Mouse (Mus musculus) neural tube, embryonic 13.5 days (tissue): ENCODE measurements around the gene BC025920. TPM values are rescaled to one million over a fixed set of nuclear protein-coding genes. Genes with fewer than 3 reads are reported as not detected.
"Not testable (repeated sequence)": the region's sequence is repeated elsewhere in the genome, so short reads cannot be mapped to it uniquely, and the experiment has no call there.

Experiments used
- ATAC-seq: fragments of 200-750 bp; cut with Nextera tagmentation; 2 replicates; pipeline ENCODE4 v1.8.0; 2017; ENCODE audit warnings: low read depth, mild to moderate bottlenecking, moderate TSS enrichment, moderate library complexity
- H3K27ac ChIP-seq: fragments of 300-500 bp; sonication (generic); replicated peaks from 2 replicates; pipeline ENCODE4 v1.5.1; 2015; ENCODE audit warnings: moderate library complexity, mild to moderate bottlenecking, inconsistent platforms
- H3K27me3 ChIP-seq: fragments of 300-500 bp; sonication (generic); 2 replicates; pipeline ENCODE4 v1.6.1; 2015; ENCODE audit warnings: mild to moderate bottlenecking, inconsistent platforms
- H3K36me3 ChIP-seq: fragments of 300-500 bp; sonication (generic); 2 replicates; pipeline ENCODE4 v1.6.1; 2015; ENCODE audit warnings: mild to moderate bottlenecking, inconsistent platforms
- H3K4me1 ChIP-seq: fragments of 300-500 bp; sonication (generic); replicated peaks from 2 replicates; pipeline ENCODE4 v1.6.1; 2015; ENCODE audit warnings: inconsistent platforms
- H3K4me2 ChIP-seq: fragments of 300-500 bp; sonication (generic); 2 replicates; pipeline ENCODE4 v1.6.1; 2015; ENCODE audit warnings: inconsistent platforms, mild to moderate bottlenecking, moderate library complexity
- H3K4me3 ChIP-seq: fragments of 300-500 bp; sonication (generic); 2 replicates; pipeline ENCODE4 v1.5.1; 2015; ENCODE audit warnings: mild to moderate bottlenecking, inconsistent platforms
- H3K9ac ChIP-seq: fragments of 300-500 bp; sonication (generic); 2 replicates; pipeline ENCODE4 v1.6.1; 2015; ENCODE audit warnings: moderate library complexity, mild to moderate bottlenecking, inconsistent platforms
- H3K9me3 ChIP-seq: fragments of 300-500 bp; sonication (generic); 2 replicates; pipeline ENCODE4 v1.6.1; 2016; ENCODE audit warnings: inconsistent platforms
- WGBS: fragments of 180-500 bp; shearing (Covaris S2); methylation state at CpG from one replicate; pipeline ENCODE4 v1.1.7; 2015; 5-methylcytosine and 5-hydroxymethylcytosine counted together
- polyA plus RNA-seq: library from polyadenylated mRNA; unstranded; fragments of >200 nt; fragmentation: Nextera tagmentation; extraction: Ambion mirVana; gene quantifications from 2 replicates; pipeline ENCODE4 v1.2.1, GENCODE M21; 2015

BC025920 gene
- polyA plus RNA-seq, 1 experiment from 2014 or later = 2.5 TPM

DNA sequence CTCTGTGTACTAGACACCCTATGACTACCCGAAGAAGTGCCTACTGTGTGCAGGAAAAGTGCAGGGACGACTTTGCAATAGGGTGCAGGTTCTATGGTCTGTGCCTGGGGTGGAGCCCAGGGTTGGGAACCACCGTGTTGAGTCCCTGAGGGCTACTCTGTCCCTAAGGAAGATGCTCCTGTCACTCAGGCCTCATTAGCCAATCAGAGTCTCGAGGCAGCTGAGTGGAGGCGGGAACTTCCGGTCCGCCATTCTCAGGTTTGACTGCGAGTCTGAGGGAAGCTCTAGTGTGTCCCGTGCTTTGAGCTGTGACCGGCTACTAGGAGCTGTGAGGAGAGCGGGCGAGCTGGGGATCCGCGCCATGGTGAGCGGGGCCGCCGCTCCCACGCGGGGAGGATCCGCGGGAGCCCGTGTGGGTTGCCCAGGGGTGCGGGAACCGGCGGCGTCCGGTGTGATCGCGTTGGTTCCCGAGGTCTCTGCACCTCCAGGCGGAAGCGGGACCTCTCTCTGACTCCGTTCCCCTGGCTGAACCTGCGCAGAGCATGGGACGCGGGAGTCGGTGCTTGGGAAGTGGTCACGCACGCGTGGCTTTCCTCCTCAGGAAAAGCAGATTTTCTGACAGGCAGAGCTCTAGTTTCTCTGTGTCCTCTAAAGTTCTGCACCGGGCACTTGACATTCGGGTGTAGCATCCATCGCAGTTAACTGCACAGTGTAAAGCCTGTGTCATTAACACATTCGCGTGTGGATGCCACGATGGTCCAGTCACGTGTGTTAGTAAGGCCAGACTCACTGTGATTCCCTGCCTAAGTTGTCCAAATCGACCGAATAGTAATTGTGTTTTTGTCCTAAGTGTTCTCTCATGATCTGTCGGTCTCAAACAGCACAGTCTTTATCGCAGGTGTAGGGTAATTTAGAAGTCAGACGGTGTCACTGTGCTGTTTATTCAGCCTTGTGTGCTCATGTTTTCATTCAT, 43.0 kb downstream of the BC025920 start, which contains the start of gene Gm10778:
Gm10778 (plus strand) TSS at position 257 of the 973 bp plus-strand sequence.
- ATAC-seq = peak; percentile 95
- H3K4me1 ChIP-seq = peaks cover 12% of the 10 kb centered on the region
- H3K27ac ChIP-seq = peak within 1 kb of the TSS; percentile 86
- not testable (repeated sequence) for H3K27me3 ChIP-seq
- 3% methylated on average over 37 of the region's 52 CpGs for WGBS
- H3K36me3 ChIP-seq = peaks cover 39% of the 10 kb centered on the region
- H3K4me2 ChIP-seq = peak within 1 kb of the TSS; percentile 64
- H3K9ac ChIP-seq = peak within 1 kb of the TSS; percentile 75
- H3K4me3 ChIP-seq = peak within 1 kb of the TSS; percentile 50
- peaks cover 26% of the 10 kb centered on the region for H3K9me3 ChIP-seq

- H3K4me2 ChIP-seq = no peak overlapping the region
- peaks cover 69% of the 10 kb centered on the region for H3K9me3 ChIP-seq
- H3K27me3 ChIP-seq = no peaks in the 10 kb centered on the region
- no peak overlapping the region for H3K4me3 ChIP-seq
- peaks cover 68% of the 10 kb centered on the region for H3K36me3 ChIP-seq
- peaks cover 2% of the 10 kb centered on the region for H3K4me1 ChIP-seq
- no peak overlapping the region for H3K27ac ChIP-seq
- no peak overlapping the region for H3K9ac ChIP-seq
- WGBS = 94% methylated on average over 10 of the region's 10 CpGs
- no peak for ATAC-seq
These were observed 49.1 kb downstream of the BC025920 start for GRCm38 (mm10) chr10:81655178-81655577.

DNA sequence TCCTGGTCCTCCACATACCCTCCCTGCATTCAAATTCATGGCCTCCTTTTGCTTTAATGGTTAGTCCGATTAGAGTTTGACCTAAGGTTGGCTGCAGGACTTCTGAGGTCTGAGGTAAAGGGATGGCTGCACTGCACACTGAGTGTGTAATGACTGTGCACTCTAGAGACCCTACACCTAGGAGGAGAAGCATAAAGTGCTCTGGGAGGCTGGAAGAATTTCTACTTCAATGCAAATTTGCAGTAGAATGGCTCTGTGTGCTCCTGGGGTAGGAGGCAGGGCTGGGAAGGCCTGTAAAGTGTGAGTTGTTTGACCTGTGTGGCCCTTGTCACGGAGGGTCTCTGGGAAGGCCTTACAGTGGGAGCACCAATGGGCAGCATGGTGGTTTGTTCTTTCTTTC, 50.1 kb downstream of the BC025920 start:
- Histone ChIP-seq H3K9ac (no peak overlapping the region), H3K27ac (no peak overlapping the region), H3K4me2 (no peak overlapping the region), H3K9me3 (peaks cover 69% of the 10 kb centered on the region), H3K27me3 (no peaks in the 10 kb centered on the region), H3K4me3 (no peak overlapping the region), H3K4me1 (no peaks in the 10 kb centered on the region), H3K36me3 (peaks cover 62% of the 10 kb centered on the region)
- WGBS = 98% methylated on average over 2 of the region's 2 CpGs
- no peak for ATAC-seq

Other genes with a start within 250 kb of the BC025920 start
- gene Mfsd12, start 248.8 kb upstream of the BC025920 start, polyA plus RNA-seq = 16.5 and 17.8 TPM in 2 replicates
- 0.68 and 0.87 TPM in 2 replicates for gene 4930404N11Rik, start 240.5 kb upstream of the BC025920 start, polyA plus RNA-seq
- 105 and 112 TPM in 2 replicates for gene Fzr1, start 227.8 kb upstream of the BC025920 start, polyA plus RNA-seq
- gene Dohh, start 221.8 kb upstream of the BC025920 start, polyA plus RNA-seq = 72.2 and 75.2 TPM in 2 replicates
- gene Gm48551, start 221.8 kb upstream of the BC025920 start, polyA plus RNA-seq = 5.2 and 8.2 TPM in 2 replicates
- gene Gm48552, start 217.3 kb upstream of the BC025920 start, polyA plus RNA-seq = 1.3 and 2.5 TPM in 2 replicates
- 1.8 and 3.1 TPM in 2 replicates for gene Smim24, start 213.2 kb upstream of the BC025920 start, polyA plus RNA-seq
- gene Nfic, start 150.6 kb upstream of the BC025920 start, polyA plus RNA-seq = 27.1 and 27.9 TPM in 2 replicates
- 52.7 and 56.1 TPM in 2 replicates for gene Celf5, start 123.6 kb upstream of the BC025920 start, polyA plus RNA-seq
- 68.7 and 68.8 TPM in 2 replicates for gene Ncln, start 109.9 kb upstream of the BC025920 start, polyA plus RNA-seq
- gene S1pr4, start 106.1 kb upstream of the BC025920 start, polyA plus RNA-seq = 0.36 and 0.64 TPM in 2 replicates
- 1.3 and 1.9 TPM in 2 replicates for gene Gna15, start 82.0 kb upstream of the BC025920 start, polyA plus RNA-seq
- 78.8 and 81.6 TPM in 2 replicates for gene Gna11, start 61.1 kb upstream of the BC025920 start, polyA plus RNA-seq
- gene Aes, start 46.8 kb upstream of the BC025920 start, polyA plus RNA-seq = 572 and 635 TPM in 2 replicates
- 31.1 and 32.9 TPM in 2 replicates for gene Tle2, start 31.7 kb upstream of the BC025920 start, polyA plus RNA-seq
- 4.9 and 6.2 TPM in 2 replicates for gene Tle6, start 5.2 kb upstream of the BC025920 start, polyA plus RNA-seq
- 56.2 and 57.6 TPM in 2 replicates for gene Sirt6, start 21.5 kb downstream of the BC025920 start, polyA plus RNA-seq
- 10.6 and 11.8 TPM in 2 replicates for gene Ankrd24, start 22.3 kb downstream of the BC025920 start, polyA plus RNA-seq
- 6.6 and 9.2 TPM in 2 replicates for gene Gm10778, start 42.8 kb downstream of the BC025920 start, polyA plus RNA-seq
- 19.7 and 25.6 TPM in 2 replicates for gene Zfp433, start 98.6 kb downstream of the BC025920 start, polyA plus RNA-seq
- 16.3 and 16.6 TPM in 2 replicates for gene Gm3055, start 164.9 kb downstream of the BC025920 start, polyA plus RNA-seq
- 3.1 and 4.6 TPM in 2 replicates for gene Gm4767, start 205.9 kb downstream of the BC025920 start, polyA plus RNA-seq